Mouse (Mus musculus) skeletal muscle tissue, adult 2 months (tissue): Measurements from ENCODE around the gene Ylpm1.
A peak's percentile ranks its signal among the peaks of the same experiment; 100 is the strongest.

Experiments used
- DNase-seq: peaks from one replicate; pipeline ENCODE4 v3.0.0-alpha.2; 2012; ENCODE audit warnings: low read depth, low spot score

Gene Ylpm1

DNA sequence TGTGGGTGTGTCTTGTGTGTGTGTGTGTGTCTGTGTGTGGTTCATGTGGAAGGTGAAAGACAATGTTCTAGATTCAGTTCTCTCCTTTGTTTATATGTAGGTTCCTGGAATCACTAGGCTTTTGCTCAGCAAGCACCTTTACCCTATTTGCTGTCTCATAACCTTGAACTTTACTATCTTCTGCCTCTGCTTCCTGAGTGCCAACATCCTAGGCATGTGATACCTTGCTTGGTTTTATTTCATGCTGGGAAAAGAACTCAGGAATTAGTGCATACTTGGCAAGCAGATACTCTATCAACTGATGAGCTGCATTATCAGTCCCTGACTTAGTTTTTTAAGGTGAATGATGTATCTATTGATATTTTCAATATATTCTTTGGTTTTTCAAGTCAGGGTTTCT is 10.9 kb downstream of the Ylpm1 start:
- DNase-seq, result no peak

DNA sequence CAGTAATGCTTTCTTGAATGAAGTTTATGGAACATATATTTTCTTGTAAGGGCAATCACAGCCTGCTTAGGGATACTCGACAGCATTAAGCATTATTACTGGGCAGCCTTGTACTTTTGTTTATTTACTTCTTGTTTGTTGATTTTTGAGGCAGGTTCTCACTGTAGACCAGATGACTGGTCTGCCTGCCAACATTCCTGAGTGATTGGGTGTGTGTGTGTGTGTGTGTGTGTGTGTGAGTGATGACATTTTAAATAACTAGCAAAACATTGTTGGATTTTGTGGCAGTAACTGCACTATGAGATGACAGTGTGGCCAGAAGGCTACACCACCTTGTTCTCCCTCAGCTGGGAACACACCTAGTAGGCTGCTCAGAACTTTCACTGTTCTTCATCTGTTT is 13.7 kb downstream of the Ylpm1 start:
- no peak for DNase-seq

DNA sequence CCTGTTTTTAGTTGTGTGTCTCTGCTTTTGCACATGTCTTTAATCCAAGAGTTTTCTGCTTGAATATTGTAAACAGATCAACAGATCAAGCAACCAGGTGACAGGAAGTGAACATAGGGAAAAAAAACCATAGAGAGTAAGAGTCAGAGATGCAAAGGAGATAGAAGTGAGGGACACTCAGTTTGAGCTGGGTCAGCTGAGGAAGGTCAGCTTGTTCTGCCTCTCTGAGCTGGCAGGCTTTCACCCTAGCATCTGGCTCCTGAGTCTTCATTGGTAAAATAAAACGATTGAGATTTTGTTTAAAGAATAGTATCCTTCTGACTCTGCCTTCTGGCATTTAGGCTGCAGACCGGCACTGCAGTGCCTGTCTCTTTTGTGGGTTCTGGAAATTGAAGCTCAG is 14.4 kb downstream of the Ylpm1 start:
- DNase-seq, result no peak

DNA sequence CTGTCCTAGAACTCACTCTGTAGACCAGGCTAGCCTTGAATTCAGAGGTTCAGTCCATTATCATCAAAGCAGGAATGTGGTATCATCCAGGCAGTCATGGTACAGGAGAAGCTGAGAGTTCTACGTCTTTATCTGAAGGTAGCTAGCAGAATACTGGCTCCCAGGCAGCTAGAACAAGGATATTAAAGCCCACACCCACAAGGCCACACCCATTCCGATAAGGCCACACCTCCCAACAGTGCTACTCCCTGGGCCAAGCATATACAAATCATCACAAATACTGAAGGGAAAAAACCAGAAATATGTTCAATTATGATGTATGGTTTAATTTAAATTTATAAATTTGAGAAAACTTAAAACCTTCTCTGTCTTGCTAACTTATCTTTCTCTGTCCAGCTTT is 16.1 kb downstream of the Ylpm1 start:
- no peak for DNase-seq

DNA sequence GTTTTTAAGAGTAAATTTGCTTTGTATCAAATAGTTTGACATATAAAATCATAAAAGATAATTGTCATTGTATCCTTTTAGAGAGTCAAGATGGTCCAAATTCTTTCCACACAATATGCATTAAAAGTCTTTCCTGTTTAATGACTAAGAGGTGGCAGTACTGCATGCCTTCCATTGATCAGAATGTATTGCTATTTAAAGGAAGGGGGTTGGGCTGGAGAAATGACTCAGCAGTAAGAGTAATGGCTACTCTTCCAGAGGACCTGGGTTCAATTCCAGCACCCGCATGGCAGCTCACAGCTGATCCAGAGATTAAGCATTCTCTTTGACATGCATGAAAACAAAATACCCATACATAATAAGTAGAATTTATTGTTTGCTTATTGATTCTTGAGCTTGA is 25.9 kb downstream of the Ylpm1 start:
- no peak for DNase-seq

DNA sequence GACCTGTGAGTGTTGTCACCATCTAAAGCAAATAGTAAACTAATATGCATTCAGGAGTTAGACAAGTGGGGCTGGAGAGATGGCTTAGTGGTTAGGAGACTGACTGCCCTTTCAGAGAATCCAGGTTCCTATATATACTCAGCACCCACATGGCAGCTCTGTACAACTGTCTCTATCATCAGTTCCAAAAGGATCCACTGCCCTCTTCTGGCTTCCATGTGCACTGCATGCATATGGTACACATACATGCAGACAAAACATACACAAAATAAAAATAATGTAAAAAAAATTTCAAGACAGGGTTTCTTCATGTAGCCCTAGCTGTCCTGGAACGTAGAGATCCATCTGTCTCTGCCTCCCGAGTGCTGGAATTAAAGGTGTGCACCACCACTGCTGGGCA is 36.6 kb downstream of the Ylpm1 start:
- no peak for DNase-seq

DNA sequence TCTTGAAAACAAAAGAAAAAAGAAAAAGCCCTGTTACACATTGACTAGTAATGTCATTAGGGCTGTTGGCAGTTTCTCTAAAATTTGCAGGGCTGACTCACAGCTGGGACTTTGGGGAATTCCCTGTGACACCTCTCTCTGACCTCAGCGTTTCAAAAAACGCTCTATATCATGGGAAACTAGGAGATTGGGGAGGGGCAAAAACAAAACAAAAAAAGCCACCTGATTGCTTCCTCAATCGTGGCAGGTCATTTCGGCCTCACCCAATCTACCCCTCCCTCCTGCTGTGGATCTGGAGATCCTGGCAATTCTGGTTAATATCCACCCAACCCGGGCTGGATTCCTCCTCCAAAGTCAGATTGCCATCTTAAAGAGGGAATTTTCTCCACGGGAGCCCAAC is 55.1 kb downstream of the Ylpm1 start:
- DNase-seq, result peak; percentile 9

DNA sequence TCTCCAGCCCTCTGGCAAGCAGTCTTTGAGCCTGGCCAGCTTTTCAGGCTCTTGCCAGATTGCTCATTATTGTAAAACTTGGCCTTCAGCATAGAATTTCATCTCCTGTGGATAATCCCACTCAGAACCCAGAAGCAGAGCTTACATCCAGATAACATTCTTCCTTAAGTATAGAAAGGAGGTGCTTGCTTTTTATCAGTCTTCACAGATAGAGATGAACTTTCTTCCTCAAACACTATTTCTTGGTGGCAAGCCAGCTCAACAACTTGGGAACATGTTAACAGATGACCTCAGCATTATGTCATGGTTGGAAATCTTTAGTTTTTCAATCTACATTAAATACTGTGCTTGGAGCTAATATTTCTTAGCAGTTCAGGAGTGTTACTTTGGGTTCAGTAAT is 74.9 kb downstream of the Ylpm1 start:
- DNase-seq, result no peak

DNA sequence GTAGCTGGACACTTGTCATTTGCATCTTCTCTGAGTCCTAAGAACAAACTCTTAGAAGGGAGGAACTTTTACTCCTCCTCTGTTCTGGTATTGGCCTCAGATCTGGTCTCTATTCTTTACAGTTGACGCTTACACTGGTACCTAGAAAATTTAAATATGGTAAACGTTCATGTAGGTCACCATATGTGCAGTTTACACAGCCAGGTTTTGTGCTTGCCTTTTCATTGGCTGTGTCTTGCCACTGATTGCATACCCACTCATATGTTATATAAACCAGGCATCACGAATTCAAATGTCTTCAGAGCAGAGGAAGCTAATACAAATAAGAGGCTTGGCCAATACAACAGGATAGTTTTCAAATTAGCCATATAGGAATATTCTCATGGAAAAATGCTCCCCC is 81.0 kb downstream of the Ylpm1 start:
- DNase-seq, result no peak

DNA sequence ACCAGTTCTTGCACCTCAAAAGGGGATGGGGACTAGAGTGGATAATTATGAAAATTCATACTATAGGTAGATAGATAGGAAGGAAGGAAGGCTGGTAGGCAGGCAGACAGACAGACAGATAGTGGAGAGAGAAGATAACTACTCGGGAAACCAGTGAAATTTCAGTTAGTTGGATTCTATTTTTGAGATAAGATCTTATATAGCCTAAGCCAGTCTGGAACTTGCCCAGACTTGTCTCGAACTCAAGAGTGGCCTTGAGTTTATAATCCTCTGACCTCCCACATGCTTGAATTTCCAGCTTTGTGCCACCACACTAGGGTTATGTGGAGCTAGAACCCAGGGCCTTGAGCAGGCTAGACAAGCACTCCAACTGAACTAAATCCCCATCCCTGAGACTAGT is 88.1 kb downstream of the Ylpm1 start:
- no peak for DNase-seq

DNA sequence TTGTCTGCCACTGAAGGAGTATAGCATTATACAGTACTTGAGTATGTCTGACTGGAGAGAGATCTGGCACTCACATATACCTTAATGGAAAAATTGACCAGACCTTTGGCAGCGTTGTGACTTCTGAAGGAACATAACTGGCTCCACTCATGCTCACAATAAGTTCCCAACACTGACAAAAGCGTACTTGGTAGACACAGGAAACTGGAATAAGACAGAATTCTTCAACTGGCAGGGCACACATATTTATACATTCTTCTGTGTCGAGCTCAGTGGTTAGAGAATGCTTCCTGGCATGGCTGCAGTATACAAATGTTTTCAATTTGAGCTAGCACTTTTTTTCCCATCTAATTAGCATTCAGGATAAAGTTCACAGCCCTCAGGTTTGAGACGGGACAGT is 88.8 kb downstream of the Ylpm1 start:
- DNase-seq, result no peak

DNA sequence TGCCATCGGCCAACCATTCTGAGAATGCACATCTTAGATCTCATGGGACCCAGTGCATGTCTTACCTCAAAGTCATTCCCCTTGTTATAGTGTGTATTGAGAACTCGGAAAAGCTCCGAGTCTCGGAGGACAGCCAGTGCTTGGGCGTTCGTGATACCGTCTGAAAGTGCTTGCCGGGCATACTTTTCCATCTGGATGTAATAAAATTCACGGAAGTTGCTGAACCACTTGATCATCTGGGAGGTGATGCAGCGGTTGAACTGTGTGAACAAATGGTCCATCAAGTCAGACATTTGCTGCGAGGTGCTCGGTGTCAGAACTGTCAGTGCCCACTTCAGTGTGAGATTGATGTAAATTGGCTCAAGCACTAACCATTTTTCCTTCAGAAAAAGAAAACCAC is 91.7 kb downstream of the Ylpm1 start:
- no peak for DNase-seq

DNA sequence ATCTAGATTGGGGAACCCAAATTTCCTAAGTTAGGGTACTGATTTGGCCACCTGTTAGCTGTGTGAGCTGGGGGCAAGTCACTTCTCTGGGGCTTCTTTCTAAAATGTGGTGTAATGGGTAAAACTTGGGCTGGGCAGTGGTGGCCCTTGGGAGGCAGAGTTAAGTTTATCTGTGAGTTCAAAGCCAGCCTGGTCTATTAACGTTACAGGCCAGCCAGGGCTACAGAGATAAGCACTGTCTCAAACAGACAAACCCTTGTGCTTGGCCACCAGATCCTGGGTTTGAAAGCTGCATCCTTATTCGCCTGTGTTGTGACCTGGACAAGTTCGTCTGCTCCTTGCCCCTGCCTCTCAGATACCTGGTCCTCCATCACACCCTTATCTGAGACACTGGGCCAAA is 95.1 kb downstream of the Ylpm1 start:
- DNase-seq, result no peak

DNA sequence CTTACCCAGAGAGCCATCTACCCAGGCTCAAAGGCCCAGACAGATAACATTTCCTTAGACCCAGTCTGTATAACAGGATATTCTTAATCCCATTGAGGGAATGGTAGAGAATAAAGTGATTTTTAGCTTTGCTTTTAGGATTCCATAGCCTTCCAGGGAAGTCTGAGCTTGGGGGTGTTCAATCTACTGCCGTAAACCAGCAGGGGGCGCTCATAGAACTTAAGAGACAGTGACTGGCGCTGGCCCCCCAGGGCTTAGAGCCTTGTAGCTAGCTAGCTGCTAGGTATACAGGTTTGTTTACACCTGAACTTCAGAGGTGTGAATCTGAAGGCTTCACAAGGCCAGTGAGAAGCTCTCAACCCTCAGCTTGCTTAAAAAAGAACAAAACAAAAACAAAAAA is 96.1 kb downstream of the Ylpm1 start:
- peak; percentile 61 for DNase-seq

DNA sequence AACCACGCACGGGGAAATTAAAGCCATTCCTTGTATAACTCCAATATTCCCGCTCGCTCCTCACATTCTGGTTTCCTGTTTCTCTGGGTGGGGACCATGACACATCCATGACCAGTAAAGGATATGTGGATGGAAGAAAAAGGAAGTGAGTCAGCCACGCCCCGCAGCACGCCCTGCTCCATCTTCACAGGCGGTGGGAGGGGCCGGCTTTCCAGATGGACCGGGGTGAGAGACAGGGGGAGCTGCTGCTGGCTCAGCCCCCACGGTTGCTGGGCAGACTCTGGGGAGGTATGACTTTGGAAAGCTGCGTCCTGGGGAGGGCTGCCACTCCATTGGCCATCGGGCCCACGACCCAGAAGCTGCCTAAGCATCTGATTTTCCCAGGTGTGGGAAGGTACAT is 97.9 kb downstream of the Ylpm1 start:
- DNase-seq, result peak; percentile 34

DNA sequence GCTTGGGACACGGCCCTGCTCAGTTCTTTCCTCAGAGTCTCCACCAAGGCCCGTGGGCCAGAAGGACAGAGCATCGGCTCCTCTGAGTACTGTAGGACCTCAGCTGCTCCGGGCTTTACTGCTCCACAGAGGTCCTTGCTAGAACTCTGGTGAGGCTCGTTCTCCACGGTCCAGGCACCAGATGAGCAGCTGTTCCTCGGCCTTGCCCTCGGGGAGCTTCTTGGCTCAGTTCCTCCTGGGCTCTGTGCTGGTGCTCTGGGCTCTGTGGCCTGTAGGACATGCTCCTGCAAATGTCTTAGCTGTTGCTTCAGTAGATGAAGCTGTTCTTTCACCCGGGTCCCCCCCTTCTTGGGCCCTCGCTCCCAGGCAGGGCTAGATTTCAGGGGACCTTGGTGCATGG is 98.6 kb downstream of the Ylpm1 start:
- DNase-seq, result peak; percentile 51

DNA sequence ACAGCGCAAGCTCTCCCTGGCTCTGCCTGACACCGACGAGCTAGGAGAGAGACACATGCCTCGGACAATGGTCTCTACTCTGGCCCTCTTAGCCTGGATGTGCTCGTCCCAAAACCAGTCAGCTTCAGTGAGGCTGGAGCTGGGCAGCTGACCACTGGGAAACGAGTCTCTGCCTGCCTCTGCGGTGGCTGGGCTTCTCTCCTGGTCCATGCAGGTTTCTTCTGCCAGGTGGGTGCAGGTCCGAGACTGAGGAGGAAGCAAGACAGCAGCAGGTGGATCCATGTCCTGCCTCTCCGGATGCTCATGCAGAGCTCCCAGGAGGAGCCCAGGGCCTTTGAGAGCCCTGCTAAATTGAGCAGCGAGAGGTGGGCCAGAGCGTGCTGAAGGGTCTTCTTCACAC is 99.0 kb downstream of the Ylpm1 start:
- no peak for DNase-seq

DNA sequence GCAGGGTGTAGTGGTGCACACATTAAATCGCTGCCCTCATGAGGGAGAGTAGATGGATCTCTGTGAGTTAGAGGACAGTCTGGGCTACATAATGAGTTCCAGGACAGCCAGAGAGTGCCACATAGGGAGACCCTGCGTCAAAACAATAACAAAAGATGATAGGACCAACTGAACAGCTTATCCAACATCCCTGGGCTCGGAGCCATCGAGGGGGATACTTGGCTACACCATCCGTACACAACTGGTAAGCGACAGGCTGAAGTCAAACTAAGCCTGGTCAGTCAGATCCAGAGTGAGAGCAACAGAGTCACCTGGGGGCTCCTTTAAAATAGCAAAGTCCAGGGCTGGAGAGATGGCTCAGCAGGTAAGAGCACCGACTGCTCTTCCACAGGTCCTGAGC is 99.7 kb downstream of the Ylpm1 start:
- no peak for DNase-seq

DNA sequence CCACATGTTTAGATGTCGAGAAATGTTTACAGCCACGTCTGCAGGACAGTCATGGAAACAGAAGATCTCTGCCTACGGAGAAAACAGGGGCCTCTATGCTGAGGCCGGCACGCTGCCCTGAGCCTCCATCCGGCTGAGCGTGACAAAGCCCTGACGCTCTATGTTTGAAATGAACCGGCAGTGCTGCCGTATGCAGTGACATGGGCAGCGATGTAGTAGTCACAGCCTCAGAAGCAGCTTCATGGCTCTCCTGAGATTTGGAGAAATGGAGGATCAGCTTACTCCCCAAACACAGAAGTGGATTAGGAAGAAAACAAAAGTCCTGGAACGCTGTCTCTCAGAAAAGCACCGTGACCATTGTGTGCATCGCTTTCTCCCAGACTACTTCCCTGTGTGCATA is 104.9 kb downstream of the Ylpm1 start:
- no peak for DNase-seq

DNA sequence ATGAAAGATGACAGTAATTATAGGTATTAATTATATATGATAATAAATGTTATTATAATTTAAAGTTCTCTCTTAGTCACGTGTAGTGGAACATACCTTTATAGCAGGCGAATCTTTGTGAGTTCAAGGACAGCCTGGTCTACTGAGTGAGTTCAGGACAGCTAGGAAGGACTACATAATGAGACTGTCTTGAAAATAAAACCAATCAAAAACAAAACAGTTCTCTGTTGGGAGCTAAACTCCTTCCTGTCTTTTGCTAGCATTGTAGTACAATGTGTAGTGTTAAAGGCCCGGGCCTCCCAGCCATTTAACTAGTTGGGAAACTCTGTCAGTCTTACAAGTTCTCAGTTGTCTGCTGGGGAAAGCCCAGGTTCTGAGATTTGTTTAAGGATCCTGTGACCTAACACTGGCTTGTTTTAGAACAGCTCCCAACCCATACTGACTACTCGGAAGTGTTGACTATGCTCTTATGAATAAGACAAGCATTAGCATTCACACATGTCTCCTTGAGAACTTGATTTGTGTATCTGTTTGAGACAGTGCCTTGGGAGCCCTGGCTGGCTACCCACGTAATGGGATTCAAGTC is 105.5 kb downstream of the Ylpm1 start:
- no peak for DNase-seq

DNA sequence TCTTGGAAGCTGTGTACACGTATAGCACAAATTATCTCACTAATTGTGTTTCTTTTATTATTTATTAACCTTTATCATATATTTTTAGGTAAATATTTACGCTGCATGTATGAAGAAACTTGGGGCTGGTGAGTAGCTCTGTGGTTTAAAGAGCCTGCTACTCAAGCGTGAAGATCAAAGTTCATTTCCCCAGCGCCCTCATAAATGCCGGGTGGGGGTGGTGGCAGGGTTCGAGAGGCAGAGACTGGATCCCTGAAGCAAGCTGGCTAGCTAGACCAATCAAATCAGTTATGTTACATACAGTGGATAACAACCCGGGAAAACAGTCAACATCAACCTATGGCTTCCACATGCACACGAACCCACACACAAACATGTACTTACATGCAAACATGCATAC is 107.0 kb downstream of the Ylpm1 start:
- DNase-seq, result no peak

DNA sequence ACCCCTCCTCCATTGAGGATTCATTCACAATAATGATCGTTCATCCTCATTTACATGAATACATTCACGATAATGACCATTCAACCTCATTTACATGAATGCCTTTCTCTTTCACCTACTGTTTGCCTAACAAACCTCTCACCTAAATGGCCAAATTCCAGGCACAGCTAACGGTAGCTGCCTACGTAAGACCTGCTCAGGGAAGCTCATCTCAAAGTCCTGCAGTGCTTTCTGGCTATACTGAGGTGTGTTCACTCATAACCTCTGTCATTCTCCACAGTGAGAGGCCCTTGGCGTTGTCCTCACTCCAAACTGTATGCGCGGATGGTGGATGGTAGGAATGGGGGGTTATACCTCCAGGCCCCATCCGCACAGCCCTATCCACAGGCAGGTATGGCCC is 108.7 kb downstream of the Ylpm1 start:
- no peak for DNase-seq

DNA sequence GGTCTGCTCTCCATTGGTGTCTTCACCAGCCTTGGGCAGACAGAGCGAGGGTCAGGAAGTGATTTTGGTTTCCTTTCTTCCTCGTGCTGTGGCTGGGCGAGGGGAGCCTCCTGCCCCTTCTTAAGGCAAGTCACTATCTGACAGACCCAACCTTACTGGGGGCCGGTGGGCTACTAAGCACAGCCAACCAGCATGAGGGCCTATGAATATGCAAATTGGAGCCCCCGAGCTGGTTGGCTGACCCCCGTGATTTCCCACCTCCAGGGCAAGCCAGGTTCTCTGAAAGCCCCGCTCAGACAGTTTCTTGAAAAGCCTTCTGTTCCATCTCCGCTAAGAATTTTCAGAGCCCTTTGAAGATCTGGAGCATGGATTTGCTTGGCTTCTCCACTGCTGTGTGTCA is 110.2 kb downstream of the Ylpm1 start:
- DNase-seq, result no peak

DNA sequence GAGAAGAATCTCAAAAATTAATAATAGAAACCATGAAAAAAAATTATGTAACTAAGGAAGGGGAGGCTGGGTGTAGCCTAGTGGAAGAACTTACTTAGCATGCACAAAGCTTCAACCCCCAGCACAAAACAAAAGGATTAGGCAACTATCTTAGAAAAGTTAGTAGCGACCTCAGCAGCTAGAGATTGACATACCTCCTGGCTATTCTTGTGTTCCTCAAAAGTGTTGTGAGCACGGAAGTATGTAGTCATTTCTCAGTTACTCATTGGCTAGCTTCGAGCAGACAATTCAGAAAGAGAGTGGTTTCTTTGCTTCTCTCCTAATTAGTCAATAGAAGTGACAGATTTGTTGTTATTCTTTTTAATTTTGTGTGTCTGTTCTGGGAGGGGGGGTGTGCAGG is 112.5 kb downstream of the Ylpm1 start:
- DNase-seq, result no peak

DNA sequence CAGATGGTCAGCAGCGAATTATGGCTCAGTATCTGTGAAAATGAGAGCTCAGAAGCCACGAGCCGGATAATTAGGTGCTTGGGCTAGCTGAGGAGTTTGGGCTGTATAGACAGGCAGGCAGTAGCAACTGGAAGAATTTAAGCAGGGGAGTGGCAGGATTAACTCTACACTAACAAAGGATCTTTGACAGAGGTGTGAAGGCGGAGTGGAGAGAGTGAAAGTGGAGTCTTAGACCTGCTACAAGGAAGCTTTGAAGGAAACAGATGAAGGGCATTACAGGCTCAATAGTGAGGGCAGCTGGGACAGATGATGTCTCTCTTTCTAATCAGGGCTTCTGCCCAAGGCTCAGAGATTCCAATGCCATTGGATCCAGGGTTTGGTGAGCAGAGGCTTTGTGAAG is 113.3 kb downstream of the Ylpm1 start:
- DNase-seq, result no peak
